Mouse (Mus musculus) cerebellum, adult 2 months (tissue): ENCODE data around the gene Cpne1.

Source experiments
- CTCF ChIP-seq: fragments of 200-500 bp; IDR thresholded peaks from 2 replicates; pipeline ENCODE4 v1.5.1; 2011; ENCODE audit warnings: low read depth, mild to moderate bottlenecking, control low read depth, low read length, moderate library complexity, borderline replicate concordance; ENCODE audit not compliant: insufficient read depth
- POLR2A ChIP-seq: fragments of 200-500 bp; IDR thresholded peaks from 2 replicates; pipeline ENCODE4 v1.6.1; 2011; ENCODE audit warnings: low read length, control low read depth, borderline replicate concordance; ENCODE audit not compliant: insufficient read depth

DNA sequence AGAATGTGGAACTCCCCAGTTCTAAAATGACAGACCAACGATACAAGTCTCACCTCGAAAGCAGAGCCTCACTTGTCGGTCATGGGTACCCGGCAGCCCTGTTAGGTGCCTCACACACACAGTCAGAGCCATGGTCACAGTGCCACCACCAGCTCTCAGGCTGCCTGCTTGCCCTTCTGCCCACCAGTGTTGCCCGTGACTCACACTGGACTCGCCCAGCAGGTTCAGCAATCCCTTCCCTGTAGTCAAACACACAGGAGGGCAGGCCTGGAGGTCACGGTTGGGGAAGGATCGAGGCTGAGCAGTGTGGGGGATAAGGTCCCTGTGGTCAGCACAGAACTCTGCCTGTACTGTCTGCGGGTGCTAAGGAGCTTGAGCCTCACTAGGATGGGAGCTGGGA lies 58.9 kb downstream of the Cpne1 start, which contains the start of gene Fer1l4:
- TF ChIP-seq CTCF (no peak), POLR2A (no peak)
